Mouse (Mus musculus) layer of hippocampus, adult 2 months (tissue): ENCODE results near the gene Anxa6. TPM values are rescaled to one million over a fixed set of nuclear protein-coding genes. Genes with fewer than 3 reads are reported as not detected.

Experiments
- DNase-seq, 2 experiments: peaks; one replicate each; pipeline ENCODE4 v3.0.0; 2022; ENCODE audit warnings: low spot score in 2 of 2
- H3K27ac ChIP-seq: fragments of 200-600 bp; 2 replicates; pipeline ENCODE4 v1.8.1; 2022
- H3K4me3 ChIP-seq: fragments of 200-600 bp; 2 replicates; pipeline ENCODE4 v1.8.1; 2022; ENCODE audit warnings: mild to moderate bottlenecking
- CTCF ChIP-seq: fragments of 200-600 bp; conservative IDR thresholded peaks from 2 replicates; pipeline ENCODE4 v1.8.1; 2022; ENCODE audit warnings: antibody characterized with exemption, mild to moderate bottlenecking, moderate library complexity
- total RNA-seq, 2 experiments: library from RNA; stranded (reverse); gene quantifications; 2 replicates each; pipeline ENCODE4 v1.2.3; 2021

The Anxa6 gene
- total RNA-seq, 2 experiments from 2014 or later, result 100 to 103 TPM

DNA sequence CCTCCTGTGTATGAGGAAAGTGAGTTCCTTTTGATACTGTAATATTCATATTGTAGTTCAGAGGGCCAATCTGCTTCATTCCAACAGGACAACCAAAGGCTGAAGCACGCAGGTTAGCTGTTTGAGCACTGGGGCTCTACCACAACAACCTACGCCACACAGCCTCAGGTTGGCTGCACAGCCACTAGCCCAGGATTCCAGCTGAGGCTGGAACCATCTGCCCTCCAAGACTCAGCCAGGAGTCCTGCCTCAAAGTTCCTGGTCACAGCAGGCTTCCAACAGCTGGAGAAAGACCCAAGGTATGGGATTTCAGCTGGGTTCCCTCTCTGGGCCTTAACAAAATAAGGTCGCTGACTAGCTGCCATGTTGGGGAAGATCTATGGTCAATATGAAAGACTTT lies 9.7 kb downstream of the Anxa6 start:
- Histone ChIP-seq H3K27ac (peak overlapping the region; percentile 81), H3K4me3 (no peak overlapping the region)
- no peak for DNase-seq
- no peak for TF ChIP-seq CTCF

DNA sequence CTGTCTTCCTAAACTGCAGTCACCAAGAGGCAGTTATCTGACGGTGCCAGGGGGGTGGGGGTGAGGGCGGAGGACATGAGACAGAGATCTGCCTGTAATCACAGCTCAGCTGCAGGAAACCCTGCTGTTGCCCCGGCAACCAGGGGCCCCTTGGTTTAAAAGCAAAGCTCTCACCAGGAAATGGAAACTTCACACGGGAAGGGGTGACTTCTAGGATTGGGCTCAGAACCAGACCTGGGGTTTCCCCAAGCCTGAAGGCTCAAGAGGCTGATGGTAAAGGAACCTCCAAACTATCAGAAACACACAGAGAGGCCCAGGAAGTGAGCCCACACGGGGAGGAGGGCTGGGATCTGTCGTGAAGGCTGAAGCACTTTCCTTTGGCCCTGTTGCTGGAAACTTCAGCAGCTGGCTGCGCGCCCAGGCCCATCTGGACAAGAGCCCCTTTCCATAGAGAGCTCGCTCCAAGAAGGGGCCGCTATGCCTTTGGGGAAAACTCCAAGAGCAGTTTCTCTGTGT lies 10.1 kb downstream of the Anxa6 start:
- no peak for TF ChIP-seq CTCF
- DNase-seq, result peak; percentile 60 to 67
- H3K27ac ChIP-seq, result peak overlapping the region; percentile 81

DNA sequence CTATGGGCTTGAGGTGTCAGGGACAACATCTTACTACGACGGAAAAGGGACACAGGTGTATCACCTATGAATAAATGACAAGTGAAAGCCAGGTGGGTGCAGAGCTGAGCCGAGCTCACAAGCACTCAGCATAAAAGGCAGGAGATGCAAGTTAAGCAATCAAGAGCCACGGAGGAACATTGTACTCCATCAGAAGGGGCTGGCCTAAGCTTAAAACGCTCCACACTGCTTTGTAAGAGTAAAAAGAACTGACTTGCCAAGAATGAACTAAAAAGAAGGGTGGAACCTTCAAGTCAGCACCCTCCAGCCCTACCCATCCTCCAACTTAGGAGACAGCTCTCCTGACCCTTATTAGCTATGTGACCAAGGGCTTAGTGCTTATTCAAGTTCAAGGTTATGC lies 10.7 kb downstream of the Anxa6 start:
- Histone ChIP-seq H3K4me3 (no peak overlapping the region), H3K27ac (peak overlapping the region; percentile 81)
- no peak for TF ChIP-seq CTCF
- no peak for DNase-seq

More for the DNA sequence above, 10.1 kb downstream of the Anxa6 start:
- no peak overlapping the region for H3K4me3 ChIP-seq

DNA sequence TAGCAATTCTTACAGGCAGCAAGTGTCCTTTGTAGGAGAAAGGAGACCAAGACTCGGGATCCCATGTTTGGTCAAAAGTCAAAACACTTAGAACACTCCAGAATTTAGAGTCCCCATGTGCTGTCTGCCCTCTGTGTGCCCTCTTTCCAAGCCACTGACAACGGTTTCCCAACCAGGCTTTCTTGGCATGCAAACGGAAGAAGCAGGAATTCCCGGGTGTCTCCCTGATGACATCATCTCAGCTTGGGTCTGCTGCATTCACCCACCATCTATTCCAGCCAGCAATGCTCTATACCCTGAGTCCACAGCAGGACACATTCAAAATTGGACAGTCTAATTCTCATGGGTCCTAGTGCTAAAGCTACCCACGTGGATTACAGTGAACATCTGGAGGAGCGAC lies 11.4 kb downstream of the Anxa6 start:
- TF ChIP-seq CTCF, result no peak
- DNase-seq, result no peak
- Histone ChIP-seq H3K4me3 (no peak overlapping the region), H3K27ac (peak overlapping the region; percentile 81; the same call in 1 of the 2 replicates)

DNA sequence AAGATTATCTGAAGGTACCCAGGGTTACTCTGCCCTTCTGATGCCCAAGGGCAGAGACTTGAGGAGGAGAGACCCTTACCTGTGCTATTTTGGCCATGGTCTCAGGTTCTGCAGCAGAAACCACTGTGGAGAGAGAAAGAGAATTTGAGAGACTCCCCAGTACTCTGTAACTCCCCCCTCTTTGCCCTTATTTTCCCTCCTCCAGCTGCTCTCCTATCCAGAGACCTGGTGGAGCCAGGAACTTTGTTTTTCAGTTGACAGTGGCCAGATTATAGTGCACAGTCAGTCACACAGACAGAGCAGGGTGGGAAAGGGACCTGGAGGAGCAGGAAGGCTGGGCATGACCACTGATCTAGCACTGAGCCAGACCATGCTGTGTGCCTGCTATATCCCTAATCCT lies 11.8 kb downstream of the Anxa6 start:
- H3K27ac ChIP-seq, result peak overlapping the region; percentile 81; the same call in 1 of the 2 replicates
- no peak for TF ChIP-seq CTCF
- no peak for DNase-seq
- no peak overlapping the region for H3K4me3 ChIP-seq

DNA sequence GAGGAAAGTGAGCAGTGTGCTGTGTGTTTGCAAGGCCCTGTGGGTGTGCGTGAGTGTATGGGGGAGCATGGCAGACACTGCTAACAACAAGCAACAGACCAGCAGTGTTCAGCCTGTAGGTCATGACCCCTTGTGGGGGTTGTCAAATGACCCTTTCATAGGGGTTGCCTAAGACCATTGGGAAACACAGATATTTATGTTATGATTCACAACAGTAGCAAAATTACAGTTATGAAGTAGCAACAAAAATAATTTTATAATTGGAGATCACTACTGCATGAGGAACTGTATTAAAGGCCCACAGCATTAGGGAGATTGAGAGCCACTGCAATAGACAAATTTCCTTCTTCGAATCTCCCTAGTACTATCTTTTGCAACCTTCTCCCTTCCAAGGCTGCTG lies 13.5 kb downstream of the Anxa6 start:
- Histone ChIP-seq H3K4me3 (no peak overlapping the region), H3K27ac (peak overlapping the region; percentile 47)
- no peak for TF ChIP-seq CTCF
- DNase-seq, result no peak

DNA sequence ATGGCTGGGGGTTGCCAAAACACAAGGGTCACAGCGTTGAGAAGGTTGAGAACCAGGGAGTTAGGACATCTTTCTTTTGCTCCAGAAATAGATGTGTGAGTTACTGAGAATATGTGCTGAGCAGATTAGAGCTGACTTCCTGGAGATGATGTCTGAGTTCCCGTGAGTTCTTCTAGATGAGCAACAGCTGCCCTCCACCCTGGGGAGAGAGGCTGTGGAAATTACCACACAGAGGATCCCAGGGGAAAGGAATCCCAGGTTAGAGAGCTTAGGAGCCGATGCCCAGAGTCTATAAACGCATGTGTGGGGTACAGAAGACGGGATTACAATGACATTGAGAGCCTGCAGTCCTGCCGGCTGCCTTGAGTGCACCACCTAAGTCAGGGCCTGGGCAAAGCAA lies 15.2 kb downstream of the Anxa6 start:
- DNase-seq, result no peak
- no peak for TF ChIP-seq CTCF
- peak overlapping the region; percentile 90 for H3K27ac ChIP-seq
- no peak overlapping the region for H3K4me3 ChIP-seq

DNA sequence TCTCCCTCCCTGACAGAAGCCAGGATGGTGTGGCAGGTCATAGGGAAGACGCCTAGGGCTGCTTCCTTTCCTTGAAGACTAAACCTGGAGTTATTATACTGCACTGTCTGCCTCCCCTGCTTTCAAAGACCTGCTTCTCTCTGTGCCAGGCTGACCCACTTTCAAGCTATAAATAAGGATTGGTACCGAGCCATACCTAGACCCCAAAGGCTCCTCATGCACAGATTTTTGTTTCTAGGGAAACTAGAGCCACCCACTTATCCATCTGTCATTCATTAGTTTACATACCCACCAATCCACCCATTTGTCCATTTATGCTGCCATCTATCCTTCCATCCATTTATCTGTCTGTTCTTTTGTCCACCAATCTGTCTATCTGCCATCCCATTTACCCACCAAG lies 16.0 kb downstream of the Anxa6 start:
- no peak for DNase-seq
- TF ChIP-seq CTCF, result no peak
- peak overlapping the region; percentile 90 for H3K27ac ChIP-seq
- H3K4me3 ChIP-seq, result no peak overlapping the region

DNA sequence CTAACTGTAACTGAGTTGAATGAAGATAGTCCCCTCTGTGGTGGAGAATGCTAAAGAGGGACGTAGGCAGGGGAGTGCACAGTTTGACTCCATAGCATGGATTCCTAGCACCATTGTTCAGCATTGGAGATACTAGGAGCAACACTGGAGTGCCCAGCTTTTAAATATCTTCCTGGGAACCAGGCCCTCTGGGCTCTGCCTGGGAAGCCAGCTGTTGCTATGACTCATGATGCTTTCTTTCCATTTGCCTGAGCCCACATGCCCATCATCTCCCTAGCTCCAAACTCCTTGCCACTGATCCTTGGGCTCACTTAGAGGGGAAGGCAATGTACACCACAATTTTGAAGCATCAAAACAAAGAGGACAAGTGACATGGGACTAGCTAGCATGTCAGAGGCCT lies 16.5 kb downstream of the Anxa6 start:
- no peak for DNase-seq
- Histone ChIP-seq H3K27ac (peak overlapping the region; percentile 90), H3K4me3 (no peak overlapping the region)
- TF ChIP-seq CTCF, result no peak

DNA sequence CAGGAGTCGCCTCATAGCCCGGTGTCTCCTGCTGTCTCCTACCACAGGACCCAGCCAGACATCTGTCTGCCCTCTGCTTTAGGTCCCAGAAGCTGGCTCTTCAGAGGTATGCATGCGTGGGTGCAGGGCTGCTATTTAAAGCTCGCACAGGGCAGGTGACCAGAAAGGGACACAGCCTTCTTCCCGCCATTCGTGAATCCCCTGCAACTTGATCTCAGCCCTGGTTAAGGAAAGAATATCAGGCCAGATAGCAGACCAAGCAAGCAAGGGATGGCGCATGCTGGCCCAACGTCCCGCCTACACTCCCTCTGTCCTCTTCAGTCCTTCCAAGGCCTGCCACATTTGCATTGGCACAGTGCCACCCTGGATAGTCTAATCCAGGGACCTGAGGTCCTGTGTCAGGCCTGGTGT lies 17.4 kb downstream of the Anxa6 start:
- no peak for DNase-seq

DNA sequence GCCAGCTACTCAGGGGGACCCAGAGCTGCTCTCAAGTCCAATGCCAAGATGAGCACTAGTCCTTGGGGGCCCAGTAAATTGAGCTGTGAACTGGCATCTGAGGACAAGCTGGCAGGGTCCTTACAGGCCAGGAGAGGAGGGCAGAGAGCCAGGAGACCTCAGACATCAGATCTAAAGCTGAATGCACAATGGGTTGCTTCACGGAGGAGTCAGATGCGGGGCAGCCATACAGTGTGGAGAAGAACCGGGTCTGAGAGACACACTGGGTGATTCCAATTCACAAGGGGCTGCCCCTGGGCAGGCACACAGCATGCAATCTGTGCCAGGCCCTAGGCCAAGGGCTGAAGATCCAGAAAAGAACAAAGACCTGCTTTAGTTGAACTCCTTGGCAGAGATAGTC lies 18.0 kb downstream of the Anxa6 start:
- TF ChIP-seq CTCF, result no peak
- Histone ChIP-seq H3K27ac (peak overlapping the region; percentile 90), H3K4me3 (no peak overlapping the region)
- no peak for DNase-seq

More for the DNA sequence above, 17.4 kb downstream of the Anxa6 start:
- no peak overlapping the region for H3K4me3 ChIP-seq
- TF ChIP-seq CTCF, result no peak
- H3K27ac ChIP-seq, result peak overlapping the region; percentile 90

DNA sequence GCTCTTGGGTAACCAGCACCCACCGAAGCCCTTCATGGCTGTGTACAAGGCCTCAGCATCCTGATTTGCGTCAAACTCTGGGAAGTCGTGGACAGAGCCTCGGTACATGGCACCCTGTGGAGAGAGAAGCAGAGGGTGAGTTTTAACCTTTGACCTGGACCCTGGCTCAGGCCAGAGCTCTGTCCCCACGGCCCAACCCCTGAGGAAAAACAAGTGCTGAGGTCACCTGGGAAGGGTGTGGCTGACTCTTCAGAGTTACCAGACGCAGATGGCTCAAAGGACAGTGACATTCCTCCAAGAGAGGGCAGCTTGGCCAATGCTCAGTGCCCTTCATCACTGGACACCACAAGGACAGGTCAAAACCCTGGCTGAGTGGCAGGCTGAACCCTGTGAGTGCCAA lies 19.4 kb downstream of the Anxa6 start:
- Histone ChIP-seq H3K27ac (no peak overlapping the region), H3K4me3 (no peak overlapping the region)
- no peak for DNase-seq
- TF ChIP-seq CTCF, result no peak

DNA sequence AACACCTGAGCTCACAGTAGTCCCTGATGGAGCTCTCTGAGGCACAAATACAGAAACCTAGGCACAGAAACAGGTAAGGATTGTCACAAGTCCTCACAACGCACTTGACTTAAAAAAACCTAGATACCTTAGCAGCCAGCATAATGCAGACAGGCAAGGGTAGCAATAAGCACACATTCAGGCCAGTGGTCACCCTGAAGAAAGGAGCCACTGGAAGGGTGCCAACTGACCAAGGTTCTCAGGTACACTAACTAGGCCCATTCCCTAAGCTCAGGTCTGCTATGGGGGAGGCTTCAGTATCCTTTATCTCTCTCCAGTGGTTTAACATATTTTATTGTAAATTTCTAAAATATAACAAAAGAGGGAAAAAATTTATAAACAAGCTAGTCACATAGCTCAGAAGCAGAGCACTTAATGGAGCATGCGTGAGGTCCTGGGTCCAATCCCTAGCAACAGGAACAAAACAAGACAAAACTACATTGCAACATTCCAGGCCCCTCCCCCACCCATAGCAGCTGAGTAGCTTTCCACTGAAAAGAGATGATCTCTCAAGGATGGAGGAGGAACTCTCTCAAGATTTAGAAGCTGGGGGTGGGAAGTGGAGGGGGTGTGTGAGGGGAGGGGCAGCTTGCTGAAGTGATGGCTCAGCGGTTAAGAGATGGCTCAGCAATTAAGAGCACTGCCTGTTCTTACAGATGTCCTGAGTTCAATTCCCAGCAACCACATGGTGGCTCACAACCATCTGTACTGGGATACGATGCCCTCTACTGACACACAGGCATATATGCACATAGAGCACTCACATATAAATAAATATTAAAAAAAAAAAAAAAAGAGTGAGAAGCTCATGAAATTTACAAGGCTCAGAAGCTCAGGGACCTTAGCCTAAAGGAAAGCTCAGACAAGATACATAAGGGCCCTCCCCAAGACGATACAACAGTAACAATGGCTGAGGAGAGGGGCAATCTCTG lies 20.4 kb downstream of the Anxa6 start:
- H3K4me3 ChIP-seq, result no peak overlapping the region
- no peak for DNase-seq
- TF ChIP-seq CTCF, result peak; percentile 40; the same call in 1 of the 2 replicates
- H3K27ac ChIP-seq, result peak overlapping the region; percentile 25; the same call in 1 of the 2 replicates
